In the genomic region with DNA sequence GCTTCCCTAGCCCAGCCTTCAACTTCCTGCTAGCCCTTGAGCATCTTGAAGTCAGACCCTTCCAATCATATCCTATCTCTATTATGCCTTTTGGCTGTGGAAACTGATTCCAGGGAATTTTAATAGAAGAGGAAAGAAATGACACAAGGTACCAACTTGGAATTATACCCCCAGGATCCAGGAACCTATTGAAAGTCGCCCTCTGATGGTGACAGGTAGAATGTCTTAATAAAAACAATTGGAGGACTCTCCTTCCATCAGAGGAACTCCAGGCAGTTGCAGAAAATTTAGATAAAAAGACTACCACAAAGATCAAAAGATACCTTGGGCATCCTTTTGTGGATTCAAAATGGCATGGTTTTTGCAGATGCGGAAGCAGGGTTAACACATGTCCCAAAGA, we compare ENCODE assay signal across 16 mouse cellular contexts. TPM values are rescaled to one million over a fixed set of nuclear protein-coding genes. Genes with fewer than 3 reads are reported as not detected.
DNase-seq lines count a peak whose midpoint lies in the region; ATAC-seq and TF ChIP-seq lines count a peak whose summit lies in the region.
"Had no signal": no experiment of that assay in that cellular context is flagged by ENCODE, and none has a peak within 500 bp of the region (broad histone marks: within the 10 kb centered on the region; RNA-seq: fewer than 3 reads in every experiment).

No protein-coding gene starts in this region.

- H3K9ac ChIP-seq in lung, embryonic 14.5 days = no peak overlapping the region
- no peak overlapping the region for H3K9ac ChIP-seq in ES-E14 (ENCODE audit: insufficient read depth, low read depth, low read length, poor library complexity, severe bottlenecking)
- H3K9ac ChIP-seq: heart, embryonic 15.5 days had no signal

- WGBS in lung, embryonic 14.5 days = 43% methylated on average over 2 of the region's 2 CpGs

- TF ChIP-seq CTCF in gastrocnemius, adult 2 months (IDR thresholded peaks at IDR 0.05) = peak; percentile 41
- TF ChIP-seq CTCF in lung, embryonic 14.5 days (IDR thresholded peaks at IDR 0.05; ENCODE audit: low read depth) = peak; percentile 41

- no peak for ATAC-seq in lung, embryonic 14.5 days (ENCODE audit: insufficient read depth)
- ATAC-seq: intestine, embryonic 16.5 days had no signal

- no peaks in the 10 kb centered on the region for H3K27me3 ChIP-seq in lung, embryonic 14.5 days (ENCODE audit: insufficient read depth, low read length)
- H3K27me3 ChIP-seq: heart, embryonic 15.5 days had no signal

- H3K4me2 ChIP-seq in lung, embryonic 14.5 days = no peak overlapping the region
- H3K4me2 ChIP-seq: heart, embryonic 15.5 days had no signal

- H3K4me1 ChIP-seq in lung, embryonic 14.5 days (ENCODE audit: insufficient read depth) = no peaks in the 10 kb centered on the region
- H3K4me1 ChIP-seq in ES-E14 (ENCODE audit: control insufficient read depth in 2 of 2, insufficient read depth in 2 of 2, low read length in 2 of 2, poor library complexity in 1 of 2) = no peaks in the 10 kb centered on the region
- H3K4me1 ChIP-seq: heart, embryonic 15.5 days had no signal

- no peak overlapping the region for H3K27ac ChIP-seq in gastrocnemius, adult 2 months
- H3K27ac ChIP-seq in lung, embryonic 14.5 days (ENCODE audit: low read depth) = no peak overlapping the region
- no peak overlapping the region for H3K27ac ChIP-seq in ES-E14 (ENCODE audit: insufficient read depth, low read depth, low read length, poor library complexity, severe bottlenecking)
- H3K27ac ChIP-seq: heart, embryonic 15.5 days had no signal

- in situ Hi-C loops in ES-E14 (cut with MboI; ENCODE audit: low sequenced_read_pairs in 2 of 2, unreplicated experiment in 2 of 2) = no loop called here

- intact Hi-C loops in gastrocnemius, adult 2 months (cut with DNase I) = no loop called here
- intact Hi-C loops in gastrocnemius, postnatal 36 days (cut with DNase I) = loop anchor here (10.0 kb wide), 1 partner anchor 388 kb away; no protein-coding TSS in a partner anchor

- no peaks in the 10 kb centered on the region for H3K9me3 ChIP-seq in lung, embryonic 14.5 days (ENCODE audit: low read depth, low read length)
- H3K9me3 ChIP-seq in ES-E14 (ENCODE audit: control insufficient read depth, insufficient read depth, low read depth, low read length) = no peaks in the 10 kb centered on the region
- H3K9me3 ChIP-seq: G1E; heart, embryonic 15.5 days had no signal

- DNase-seq in gastrocnemius, adult 2 months = no peak
- no peak for DNase-seq in gastrocnemius, postnatal 36 days
- DNase-seq in lung, embryonic 14.5 days = peak; percentile 46
- DNase-seq in lung, postnatal 25 days (ENCODE audit: low spot score) = no peak
- no peak for DNase-seq in ES-E14 (ENCODE audit: low read depth, low spot score)
- peak; percentile 25 for DNase-seq in embryo, embryonic 9.5 days (ENCODE audit: extremely low spot score)
- no peak for DNase-seq in B cell, adult 2 months
- no peak for DNase-seq in right cerebral cortex, adult 18-20 months
- DNase-seq: adrenal gland, postnatal 14 days; cerebellum, adult 9-10 months; gastrocnemius, postnatal 10 days; thymus, postnatal 36 days had no signal

- H3K4me3 ChIP-seq in gastrocnemius, adult 2 months = no peak overlapping the region
- H3K4me3 ChIP-seq in lung, embryonic 14.5 days (ENCODE audit: low read depth, low read length) = no peak overlapping the region
- no peak overlapping the region for H3K4me3 ChIP-seq in ES-E14 (ENCODE audit: insufficient read depth in 1 of 2, low read depth in 1 of 2, low read length in 2 of 2, poor library complexity in 1 of 2, severe bottlenecking in 1 of 2)
- H3K4me3 ChIP-seq: erythroblast, embryonic 14.5 days; heart, embryonic 15.5 days had no signal

- no peaks in the 10 kb centered on the region for H3K36me3 ChIP-seq in lung, embryonic 14.5 days (ENCODE audit: insufficient read depth)
- H3K36me3 ChIP-seq in ES-E14 (ENCODE audit: control insufficient read depth, insufficient read depth, low read length, poor library complexity, severe bottlenecking) = no peaks in the 10 kb centered on the region
- H3K36me3 ChIP-seq: G1E; heart, embryonic 15.5 days had no signal

TF ChIP-seq in ES-E14, 5 proteins besides CTCF, POLR2A, EP300 and RAD21:
- no peak for TF ChIP-seq ZNF384 (IDR thresholded peaks at IDR 0.05; ENCODE audit: low read depth, low read length)
- TF ChIP-seq MAFK (IDR thresholded peaks at IDR 0.05; ENCODE audit: insufficient read depth, low read depth, low read length) = no peak
- 0 out of 2 replicates have a peak, but pooled peaks have one; percentile 20 for TF ChIP-seq ZC3H11A (IDR thresholded peaks at IDR 0.05; ENCODE audit: borderline replicate concordance, low read depth, low read length)
- no peak for TF ChIP-seq HCFC1 (IDR thresholded peaks at IDR 0.05; ENCODE audit: borderline replicate concordance, insufficient read depth, low read length)
- TF ChIP-seq CHD2 (IDR thresholded peaks at IDR 0.05; ENCODE audit: low read depth, low read length) = no peak

RNA-seq across cellular contexts. Expression of gene Tsga13, which starts 7.4 kb away (rescaled TPM):
- not detected for total RNA-seq in gastrocnemius, adult 2 months (2021)
- not detected for total RNA-seq in gastrocnemius, postnatal 36 days (2021)
- 0.25 and 0.55 TPM in 2 replicates for polyA plus RNA-seq in lung, embryonic 14.5 days (2014; fragmentation: Nextera tagmentation; extraction: Ambion mirVana)
- total RNA-seq in ES-E14 (2012; rRNA removed) = not detected in 2 replicates
- total RNA-seq: adrenal gland, postnatal 14 days; G1E had no signal
- polyA plus RNA-seq: erythroblast, embryonic 14.5 days; G1E; intestine, embryonic 16.5 days had no signal

RNA-seq across cellular contexts. Expression of gene Copg2, which starts 26.2 kb away (rescaled TPM):
- 10 to 100 TPM; 15.6 to 15.8 TPM for total RNA-seq in gastrocnemius, adult 2 months (2021)
- 10 to 100 TPM; 13.8 to 14.1 TPM for total RNA-seq in gastrocnemius, postnatal 36 days (2021)
- polyA plus RNA-seq in lung, embryonic 14.5 days (2014; fragmentation: Nextera tagmentation; extraction: Ambion mirVana) = 27.9 and 29.5 TPM in 2 replicates
- total RNA-seq in ES-E14 (2012; rRNA removed) = 33.0 and 35.7 TPM in 2 replicates

RNA-seq across cellular contexts. Expression of gene Klf14, which starts 36.1 kb away (rescaled TPM):
- under 1 TPM; 0.08 to 0.14 TPM for total RNA-seq in gastrocnemius, adult 2 months (2021)
- under 1 TPM; 0.10 to 0.13 TPM for total RNA-seq in gastrocnemius, postnatal 36 days (2021)
- polyA plus RNA-seq in lung, embryonic 14.5 days (2014; fragmentation: Nextera tagmentation; extraction: Ambion mirVana) = 1.2 and 1.3 TPM in 2 replicates
- total RNA-seq in ES-E14 (2012; rRNA removed) = 0.11 and 0.13 TPM in 2 replicates
- total RNA-seq: G1E had no signal
- polyA plus RNA-seq: erythroblast, embryonic 14.5 days; G1E had no signal

Comparison
In these comparisons a context has a peak if more than half of its experiments do, and no peak if none do; other contexts are left out.
1. DNase-seq: peak in lung, embryonic 14.5 days (single experiment) and embryo, embryonic 9.5 days (single experiment); none in gastrocnemius, adult 2 months (single experiment), gastrocnemius, postnatal 36 days (0 of 2), lung, postnatal 25 days (single experiment), ES-E14 (single experiment), B cell, adult 2 months (0 of 2) and right cerebral cortex, adult 18-20 months (single experiment).